In genomic region chr13:116297048-116297811, GRCm38 (mm10) we compare ENCODE assay signal across 8 mouse cellular contexts. TPM values are rescaled to one million over a fixed set of nuclear protein-coding genes. Genes with fewer than 3 reads are reported as not detected.
DNase-seq lines count a peak whose midpoint lies in the region; ATAC-seq and TF ChIP-seq lines count a peak whose summit lies in the region.

No protein-coding gene starts in this region.

- no peak for TF ChIP-seq CTCF in liver, postnatal 0 days (IDR thresholded peaks at IDR 0.05; ENCODE audit: low read depth)

- no peaks in the 10 kb centered on the region for H3K36me3 ChIP-seq in liver, embryonic 11.5 days (ENCODE audit: control insufficient read depth, insufficient read depth, low read length)
- no peaks in the 10 kb centered on the region for H3K36me3 ChIP-seq in liver, postnatal 0 days (replicated peaks; ENCODE audit: insufficient read depth, low read length)
- H3K36me3 ChIP-seq in embryonic facial prominence, embryonic 14.5 days (ENCODE audit: control insufficient read depth, insufficient read depth, low read length) = no peaks in the 10 kb centered on the region
- H3K36me3 ChIP-seq in limb, embryonic 11.5 days (ENCODE audit: control insufficient read depth, insufficient read depth, low read length) = no peaks in the 10 kb centered on the region
- H3K36me3 ChIP-seq in neural tube, embryonic 15.5 days = no peaks in the 10 kb centered on the region

- ATAC-seq in liver, embryonic 11.5 days (replicated peaks; ENCODE audit: low FRiP score) = no peak
- ATAC-seq in liver, postnatal 0 days = no peak
- ATAC-seq in embryonic facial prominence, embryonic 14.5 days (ENCODE audit: low read depth) = peak; percentile 79
- ATAC-seq in limb, embryonic 11.5 days (ENCODE audit: insufficient number of reproducible peaks, low FRiP score, low TSS enrichment, low read depth) = 0 out of 2 replicates have a peak, but pooled peaks have one; percentile 63
- 0 out of 2 replicates have a peak, but pooled peaks have one; percentile 37 for ATAC-seq in neural tube, embryonic 15.5 days (ENCODE audit: low FRiP score)

- DNase-seq in liver, embryonic 11.5 days (ENCODE audit: low spot score) = no peak
- no peak for DNase-seq in liver, postnatal 0 days
- no peak for DNase-seq in embryonic facial prominence, embryonic 14.5 days (ENCODE audit: low spot score)
- DNase-seq in limb, embryonic 11.5 days (ENCODE audit: low spot score) = peak; percentile 54
- DNase-seq in gastrocnemius, adult 8-10 months (ENCODE audit: low spot score in 2 of 2) = no peak
- no peak for DNase-seq in layer of hippocampus, adult 9-10 months (ENCODE audit: low spot score)
- DNase-seq in urinary bladder, postnatal 36 days (ENCODE audit: low spot score in 2 of 2) = no peak

- H3K27me3 ChIP-seq in liver, embryonic 11.5 days (replicated peaks; ENCODE audit: control insufficient read depth, insufficient read depth, low read length) = peaks cover 80% of the 10 kb centered on the region
- peaks cover 71% of the 10 kb centered on the region for H3K27me3 ChIP-seq in liver, postnatal 0 days (ENCODE audit: insufficient read depth, low read length)
- peaks cover 97% of the 10 kb centered on the region for H3K27me3 ChIP-seq in embryonic facial prominence, embryonic 14.5 days (replicated peaks; ENCODE audit: control insufficient read depth, insufficient read depth, low read length)
- peaks cover 64% of the 10 kb centered on the region for H3K27me3 ChIP-seq in limb, embryonic 11.5 days (ENCODE audit: control insufficient read depth, insufficient read depth, low read length)
- H3K27me3 ChIP-seq in neural tube, embryonic 15.5 days (replicated peaks) = peaks cover 92% of the 10 kb centered on the region

- 2% methylated on average over 33 of the region's 33 CpGs for WGBS in liver, embryonic 11.5 days
- WGBS in liver, postnatal 0 days (ENCODE audit: insufficient replicate concordance) = 2% methylated on average over 33 of the region's 33 CpGs
- 1% methylated on average over 33 of the region's 33 CpGs for WGBS in embryonic facial prominence, embryonic 14.5 days
- WGBS in limb, embryonic 11.5 days = under 1% methylated on average over 33 of the region's 33 CpGs
- under 1% methylated on average over 33 of the region's 33 CpGs for WGBS in neural tube, embryonic 15.5 days

- peak overlapping the region; percentile 35 for H3K4me2 ChIP-seq in liver, embryonic 11.5 days
- no peak overlapping the region for H3K4me2 ChIP-seq in liver, postnatal 0 days (ENCODE audit: low read depth, low read length)
- H3K4me2 ChIP-seq in embryonic facial prominence, embryonic 14.5 days (ENCODE audit: low read depth, low read length) = peak overlapping the region; percentile 44
- peak overlapping the region; percentile 36; the same call in 1 of the 2 replicates for H3K4me2 ChIP-seq in limb, embryonic 11.5 days (ENCODE audit: low read depth, severe bottlenecking)
- H3K4me2 ChIP-seq in neural tube, embryonic 15.5 days = peak overlapping the region; percentile 7

- no peaks in the 10 kb centered on the region for H3K9me3 ChIP-seq in liver, embryonic 11.5 days (ENCODE audit: control insufficient read depth, low read length)
- no peaks in the 10 kb centered on the region for H3K9me3 ChIP-seq in liver, postnatal 0 days (ENCODE audit: low read length)
- H3K9me3 ChIP-seq in embryonic facial prominence, embryonic 14.5 days (ENCODE audit: control insufficient read depth, low read length) = no peaks in the 10 kb centered on the region
- no peaks in the 10 kb centered on the region for H3K9me3 ChIP-seq in limb, embryonic 11.5 days (ENCODE audit: control insufficient read depth, low read length)
- H3K9me3 ChIP-seq in neural tube, embryonic 15.5 days (replicated peaks) = no peaks in the 10 kb centered on the region

- H3K4me3 ChIP-seq in liver, embryonic 11.5 days (ENCODE audit: low read depth, low read length) = peak overlapping the region; percentile 12; the same call in 1 of the 2 replicates
- H3K4me3 ChIP-seq in liver, postnatal 0 days (ENCODE audit: low read depth, low read length) = no peak overlapping the region
- H3K4me3 ChIP-seq in embryonic facial prominence, embryonic 14.5 days (ENCODE audit: low read depth, low read length) = peak overlapping the region; percentile 22
- 0 out of 2 replicates have a peak overlapping the region, but pooled peaks have one; percentile 7 for H3K4me3 ChIP-seq in limb, embryonic 11.5 days (ENCODE audit: low read depth, low read length)
- no peak overlapping the region for H3K4me3 ChIP-seq in neural tube, embryonic 15.5 days (replicated peaks)

- no peak overlapping the region for H3K27ac ChIP-seq in liver, embryonic 11.5 days (ENCODE audit: low read depth, low read length)
- H3K27ac ChIP-seq in liver, postnatal 0 days (ENCODE audit: low read depth) = no peak overlapping the region
- H3K27ac ChIP-seq in embryonic facial prominence, embryonic 14.5 days (replicated peaks; ENCODE audit: low read depth, low read length) = no peak overlapping the region; the same call in 1 of the 2 replicates
- H3K27ac ChIP-seq in limb, embryonic 11.5 days (replicated peaks; ENCODE audit: low read depth, low read length) = no peak overlapping the region
- no peak overlapping the region for H3K27ac ChIP-seq in neural tube, embryonic 15.5 days (replicated peaks)

- H3K4me1 ChIP-seq in liver, embryonic 11.5 days (replicated peaks; ENCODE audit: control insufficient read depth, insufficient read depth, low read length) = 0 out of 2 replicates have a peak, but pooled peaks cover 3% of the 10 kb centered on the region
- no peaks in the 10 kb centered on the region for H3K4me1 ChIP-seq in liver, postnatal 0 days (ENCODE audit: insufficient read depth)
- H3K4me1 ChIP-seq in embryonic facial prominence, embryonic 14.5 days (ENCODE audit: control insufficient read depth, insufficient read depth, low read length) = no peaks in the 10 kb centered on the region; the same call in 1 of the 2 replicates
- no peaks in the 10 kb centered on the region for H3K4me1 ChIP-seq in limb, embryonic 11.5 days (ENCODE audit: control insufficient read depth, insufficient read depth, low read length)
- peaks cover 8% of the 10 kb centered on the region for H3K4me1 ChIP-seq in neural tube, embryonic 15.5 days

- TF ChIP-seq EP300 in liver, postnatal 0 days (IDR thresholded peaks at IDR 0.05; ENCODE audit: low read depth) = no peak

- no peak overlapping the region for H3K9ac ChIP-seq in liver, embryonic 11.5 days (ENCODE audit: low read depth, low read length)
- no peak overlapping the region for H3K9ac ChIP-seq in liver, postnatal 0 days (replicated peaks)
- H3K9ac ChIP-seq in embryonic facial prominence, embryonic 14.5 days (ENCODE audit: low read depth, low read length) = no peak overlapping the region
- no peak overlapping the region for H3K9ac ChIP-seq in limb, embryonic 11.5 days (ENCODE audit: low read length)
- no peak overlapping the region for H3K9ac ChIP-seq in neural tube, embryonic 15.5 days (replicated peaks)

RNA-seq across cellular contexts. Expression of gene Isl1, which starts 12.3 kb away (rescaled TPM):
- 6.2 and 8.6 TPM in 2 replicates for polyA plus RNA-seq in liver, embryonic 11.5 days (2014; fragmentation: Nextera tagmentation; extraction: Ambion mirVana)
- not detected in 2 replicates for polyA plus RNA-seq in liver, postnatal 0 days (2015; fragmentation: Nextera tagmentation; extraction: Ambion mirVana)
- polyA plus RNA-seq in embryonic facial prominence, embryonic 14.5 days (2014; fragmentation: Nextera tagmentation; extraction: Ambion mirVana) = 24.0 and 25.9 TPM in 2 replicates
- 15.8 and 20.0 TPM in 2 replicates for polyA plus RNA-seq in limb, embryonic 11.5 days (2014; fragmentation: Nextera tagmentation; extraction: Ambion mirVana)
- polyA plus RNA-seq in neural tube, embryonic 15.5 days (2015; fragmentation: Nextera tagmentation; extraction: Ambion mirVana) = 48.5 and 50.6 TPM in 2 replicates
- under 1 TPM in 3 of 4 experiments, not detected in 1; 0.29 to 0.36 (median 0.29) TPM for total RNA-seq in gastrocnemius, adult 8-10 months (2022)

Comparison
In these comparisons a context has a peak if more than half of its experiments do, and no peak if none do; other contexts are left out.
1. H3K4me3 ChIP-seq: peak in liver, embryonic 11.5 days (single experiment), embryonic facial prominence, embryonic 14.5 days (single experiment) and limb, embryonic 11.5 days (single experiment); none in liver, postnatal 0 days (single experiment) and neural tube, embryonic 15.5 days (single experiment).
2. ATAC-seq: peak in embryonic facial prominence, embryonic 14.5 days (single experiment), limb, embryonic 11.5 days (single experiment) and neural tube, embryonic 15.5 days (single experiment); none in liver, embryonic 11.5 days (single experiment) and liver, postnatal 0 days (single experiment).